Mouse (Mus musculus) MEL-GATA-1-ER (cell line): ENCODE results near the gene Sacm1l.
A peak's percentile ranks its signal among the peaks of the same experiment; 100 is the strongest.

Experiments
- DNase-seq: peaks from one replicate; pipeline ENCODE4 v3.0.0-alpha.2; 2012; ENCODE audit warnings: low read depth; ENCODE audit errors: extremely low read depth

The Sacm1l gene

DNA sequence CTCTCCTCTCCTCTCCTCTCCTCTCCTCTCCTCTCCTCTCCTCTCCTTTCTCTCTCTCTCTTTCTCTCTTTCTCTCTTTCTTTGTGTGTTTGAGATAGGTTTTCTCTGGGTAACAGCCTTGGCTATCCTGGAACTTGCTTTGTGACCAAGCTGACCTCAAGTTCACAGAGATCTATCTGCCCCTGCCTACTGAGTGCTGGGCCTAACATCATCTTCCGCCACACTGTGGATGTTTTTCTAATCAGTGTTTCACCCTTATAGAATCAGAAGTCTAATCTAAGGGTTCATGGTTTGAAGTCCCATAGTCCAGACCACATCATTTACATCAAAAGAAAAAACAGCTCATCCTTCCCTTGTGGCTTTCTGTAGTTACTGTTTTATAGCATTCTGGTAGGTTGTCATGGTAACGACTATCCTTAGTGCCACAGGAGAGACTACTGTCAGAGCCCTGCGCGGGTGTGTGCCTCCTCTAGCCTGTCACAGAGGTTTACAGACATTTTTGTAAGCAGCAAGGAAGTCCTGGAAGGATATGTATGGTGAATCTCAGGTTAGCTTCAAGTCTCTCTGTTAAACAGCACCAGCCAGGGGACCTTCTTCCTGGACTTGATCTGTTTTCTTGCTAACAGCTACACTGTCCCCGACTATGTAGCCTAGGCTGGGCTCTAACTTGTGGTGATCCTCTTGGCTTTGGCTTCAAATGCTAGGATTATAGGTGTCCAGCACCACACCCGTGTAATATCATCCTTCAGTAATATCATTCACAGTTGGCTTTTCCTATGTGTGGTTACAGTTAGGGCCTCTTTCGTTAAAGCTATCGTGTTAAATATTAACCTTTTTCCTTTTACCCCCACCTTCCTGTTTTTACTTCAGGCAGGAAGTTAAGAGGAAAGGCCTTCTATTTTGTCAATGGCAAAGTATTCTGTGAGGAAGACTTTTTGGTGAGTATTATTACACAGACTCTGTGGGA, 19.6 kb upstream of the Sacm1l start:
- DNase-seq = no peak

DNA sequence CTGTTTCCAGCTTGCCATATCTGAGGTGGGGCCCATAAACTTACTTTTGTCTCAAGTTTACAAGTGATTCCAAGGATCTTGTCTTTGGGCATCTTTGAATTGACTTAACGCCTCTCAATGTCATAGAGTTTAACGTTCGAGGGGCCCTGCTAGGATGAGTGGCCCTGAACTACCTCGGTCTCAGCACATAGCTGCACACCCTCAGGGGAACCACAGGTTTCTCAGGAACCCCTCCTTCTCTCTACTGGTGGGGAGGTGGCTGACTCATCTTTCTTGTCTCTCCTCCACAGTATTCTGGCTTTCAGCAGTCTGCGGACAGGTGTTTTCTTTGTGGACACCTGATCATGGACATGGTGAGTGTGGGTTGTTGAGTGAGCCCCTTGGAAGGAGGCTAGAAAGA, 18.6 kb upstream of the Sacm1l start:
- DNase-seq = no peak

DNA sequence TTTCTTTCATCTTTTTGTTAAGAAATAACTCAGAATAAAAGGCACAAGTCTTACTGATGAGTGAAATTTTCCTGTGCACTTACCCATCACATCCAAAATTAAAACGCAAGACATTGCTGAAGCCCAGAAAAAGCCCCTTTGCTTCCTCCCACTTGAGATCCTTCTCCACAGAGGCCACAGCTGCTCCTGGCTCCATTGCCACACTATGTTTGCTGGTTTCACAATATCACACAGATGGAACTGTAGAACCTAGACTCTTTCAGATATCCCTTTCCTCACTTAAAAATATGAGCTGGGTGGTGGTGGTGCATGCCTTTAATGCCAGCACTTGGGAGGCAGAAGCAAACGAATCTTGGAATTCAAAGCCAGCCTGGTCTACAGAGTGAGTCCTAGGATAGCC, 17.1 kb upstream of the Sacm1l start:
- DNase-seq = no peak

DNA sequence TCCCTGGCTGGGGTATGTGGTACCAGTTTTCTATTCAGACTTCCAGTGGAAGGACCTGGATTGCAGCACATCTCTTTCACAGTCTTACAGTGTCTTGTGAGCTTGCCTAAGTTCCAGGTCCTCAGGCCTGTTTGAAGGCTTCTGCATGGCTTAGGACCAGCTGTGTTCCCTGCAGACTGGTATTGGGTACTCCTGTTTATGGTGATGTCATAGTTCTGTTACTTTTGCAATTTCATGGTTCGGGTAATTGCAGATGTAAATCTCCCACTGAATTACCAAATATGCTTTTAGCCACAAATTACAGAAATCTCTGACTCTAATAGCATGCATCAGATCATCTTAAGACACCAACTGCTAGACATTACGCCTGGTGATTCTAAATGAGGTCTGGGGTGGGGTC, 14.5 kb upstream of the Sacm1l start:
- DNase-seq = no peak

DNA sequence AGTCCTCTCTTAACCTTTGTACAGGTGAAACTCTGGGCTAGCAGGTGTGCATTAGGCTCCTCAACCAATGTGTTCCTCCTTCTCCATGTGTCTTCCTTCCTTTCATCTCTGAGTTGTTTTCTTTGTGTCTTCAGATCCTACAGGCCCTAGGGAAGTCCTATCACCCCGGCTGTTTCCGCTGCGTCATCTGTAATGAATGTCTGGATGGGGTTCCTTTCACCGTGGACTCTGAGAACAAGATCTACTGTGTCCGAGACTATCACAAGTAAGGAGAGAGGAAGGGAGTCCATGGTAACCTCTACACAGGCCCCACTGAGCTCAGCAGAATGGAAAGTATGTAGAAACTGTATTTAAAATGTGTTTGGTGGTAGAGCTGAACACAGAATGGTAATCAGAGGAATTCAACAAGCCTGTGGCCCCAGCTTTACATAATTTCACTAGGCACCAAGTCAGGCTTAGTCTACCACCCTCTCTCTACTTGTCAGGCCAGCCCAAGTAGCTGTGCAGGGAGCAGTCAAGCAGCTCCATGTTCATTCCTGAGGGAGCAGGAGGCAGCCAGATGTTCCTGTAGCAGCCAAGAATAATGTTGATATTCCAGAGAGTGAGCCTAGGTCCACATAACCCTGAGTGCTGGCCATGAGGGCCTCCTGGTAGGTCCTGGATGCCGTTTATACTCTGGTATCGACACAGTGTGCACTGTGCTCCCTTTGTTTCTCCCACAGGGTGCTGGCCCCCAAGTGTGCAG, 12.7 kb upstream of the Sacm1l start:
- DNase-seq = no peak

DNA sequence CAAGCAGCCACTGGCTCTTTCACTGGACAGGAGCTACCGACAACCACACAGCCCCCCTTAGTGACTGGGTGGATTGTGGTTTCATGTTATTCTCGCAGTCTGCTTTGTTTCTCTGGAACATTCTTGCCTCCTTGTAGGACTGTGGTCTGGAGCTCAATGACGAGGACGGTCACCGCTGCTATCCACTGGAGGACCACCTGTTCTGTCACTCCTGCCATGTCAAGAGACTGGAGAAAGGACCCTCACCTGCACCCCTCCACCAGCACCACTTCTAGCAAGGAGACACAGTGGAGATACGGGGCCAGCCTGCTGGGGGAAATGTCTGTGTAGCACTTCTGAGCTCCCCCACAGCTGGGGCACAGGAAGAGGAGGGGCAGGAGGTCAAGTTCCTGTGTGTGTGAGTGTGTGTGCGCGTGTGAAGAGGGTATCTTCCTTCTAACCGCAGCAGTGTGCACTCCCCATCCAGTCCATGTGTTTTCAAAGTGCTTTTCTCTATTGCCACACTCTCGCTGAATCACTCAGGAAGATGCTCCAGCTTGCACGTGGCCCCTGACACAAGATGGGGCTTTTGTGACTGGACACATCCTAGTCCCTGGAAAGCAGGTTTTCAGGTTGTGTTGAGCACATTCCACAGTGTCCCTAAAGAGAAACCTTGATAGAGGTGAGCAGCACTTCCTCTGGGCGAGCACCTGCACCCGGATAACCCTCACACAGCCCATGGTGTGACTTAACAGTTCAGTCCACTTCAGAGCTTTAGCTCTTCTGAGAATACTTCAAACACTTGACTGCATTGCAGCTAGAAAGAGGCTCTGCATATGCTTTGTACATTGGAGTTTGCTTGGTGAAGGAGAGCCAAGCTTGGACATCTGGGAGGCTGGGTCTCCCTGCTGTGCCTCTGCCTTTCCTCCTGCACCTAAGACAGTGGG, 10.3 kb upstream of the Sacm1l start:
- no peak for DNase-seq

DNA sequence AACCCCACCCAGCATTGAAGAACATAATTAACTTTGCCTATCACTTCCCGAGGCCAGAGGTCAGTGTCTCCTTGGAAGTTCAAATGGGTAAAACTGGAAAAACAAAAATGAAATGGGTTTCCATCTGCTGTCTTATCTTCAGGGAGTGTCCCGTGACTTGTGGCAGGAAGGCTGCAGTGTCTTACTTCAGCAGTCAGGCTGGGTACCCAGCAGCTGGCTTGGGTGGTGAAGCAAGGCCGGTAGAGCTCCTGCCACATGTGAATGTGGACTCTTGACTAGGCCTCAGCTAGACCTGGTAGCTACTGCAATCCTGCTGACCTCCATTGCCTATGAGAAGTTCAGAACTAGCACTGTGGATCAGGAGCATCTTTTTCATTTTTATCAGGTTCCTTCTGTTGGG, 8.8 kb upstream of the Sacm1l start:
- DNase-seq = no peak

DNA sequence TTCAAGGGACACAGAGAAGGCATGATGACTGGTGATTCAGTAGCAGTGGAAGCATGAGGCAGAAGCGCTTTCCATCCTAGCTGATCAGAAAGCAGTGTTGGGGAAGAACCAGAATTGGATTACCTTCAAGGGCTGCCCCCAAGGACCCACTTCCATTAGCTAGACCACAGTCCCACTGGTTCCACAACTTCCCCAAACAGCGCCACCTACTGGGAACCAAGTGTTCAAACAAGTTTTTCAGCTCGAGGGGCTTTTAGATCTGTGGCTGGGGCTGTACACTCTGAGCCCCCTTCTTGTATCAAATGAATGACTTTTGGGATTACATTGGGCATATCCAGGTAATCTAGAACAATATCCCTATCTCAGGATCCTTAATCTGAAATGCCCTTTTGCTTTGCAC, 5.9 kb upstream of the Sacm1l start:
- peak; percentile 33 for DNase-seq

DNA sequence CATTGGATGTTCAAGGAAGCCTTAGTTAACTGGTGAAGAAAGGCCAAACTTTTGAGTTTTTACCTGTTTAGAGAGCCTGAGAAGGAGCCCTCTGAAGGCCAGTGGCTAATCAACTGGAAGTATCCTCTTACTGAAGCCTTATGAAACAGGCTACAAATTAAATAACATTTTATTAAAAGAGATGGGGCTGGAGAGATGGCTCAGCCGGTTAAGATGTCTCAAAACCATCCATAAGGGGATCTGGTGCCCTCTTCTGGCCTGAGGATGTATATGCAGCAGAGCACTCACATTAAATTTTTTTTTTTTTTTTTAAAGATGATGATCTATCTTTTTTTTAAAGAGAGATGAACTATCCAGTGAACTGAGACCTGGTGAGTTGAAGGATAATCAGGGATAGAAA, 4.5 kb upstream of the Sacm1l start:
- DNase-seq = peak; percentile 52

DNA sequence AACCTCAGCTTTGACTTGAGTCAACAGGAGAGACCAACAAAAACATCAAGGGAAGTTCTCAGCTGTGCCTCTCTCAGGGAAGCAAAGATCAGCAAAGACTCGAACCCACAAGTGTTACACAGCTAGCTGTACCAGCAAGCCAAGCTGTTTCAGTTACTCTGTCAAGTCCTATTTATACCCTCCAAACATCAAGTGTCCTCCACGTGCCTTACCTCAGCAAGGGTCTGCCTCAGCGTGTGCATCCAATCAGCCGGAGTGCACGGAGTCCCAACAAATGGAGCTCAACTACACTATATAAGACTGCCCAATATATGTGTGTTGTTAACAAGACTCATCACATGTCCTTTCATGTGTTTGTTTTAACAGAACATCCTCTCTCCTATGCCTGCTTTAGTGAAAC, 3.1 kb upstream of the Sacm1l start:
- no peak for DNase-seq

DNA sequence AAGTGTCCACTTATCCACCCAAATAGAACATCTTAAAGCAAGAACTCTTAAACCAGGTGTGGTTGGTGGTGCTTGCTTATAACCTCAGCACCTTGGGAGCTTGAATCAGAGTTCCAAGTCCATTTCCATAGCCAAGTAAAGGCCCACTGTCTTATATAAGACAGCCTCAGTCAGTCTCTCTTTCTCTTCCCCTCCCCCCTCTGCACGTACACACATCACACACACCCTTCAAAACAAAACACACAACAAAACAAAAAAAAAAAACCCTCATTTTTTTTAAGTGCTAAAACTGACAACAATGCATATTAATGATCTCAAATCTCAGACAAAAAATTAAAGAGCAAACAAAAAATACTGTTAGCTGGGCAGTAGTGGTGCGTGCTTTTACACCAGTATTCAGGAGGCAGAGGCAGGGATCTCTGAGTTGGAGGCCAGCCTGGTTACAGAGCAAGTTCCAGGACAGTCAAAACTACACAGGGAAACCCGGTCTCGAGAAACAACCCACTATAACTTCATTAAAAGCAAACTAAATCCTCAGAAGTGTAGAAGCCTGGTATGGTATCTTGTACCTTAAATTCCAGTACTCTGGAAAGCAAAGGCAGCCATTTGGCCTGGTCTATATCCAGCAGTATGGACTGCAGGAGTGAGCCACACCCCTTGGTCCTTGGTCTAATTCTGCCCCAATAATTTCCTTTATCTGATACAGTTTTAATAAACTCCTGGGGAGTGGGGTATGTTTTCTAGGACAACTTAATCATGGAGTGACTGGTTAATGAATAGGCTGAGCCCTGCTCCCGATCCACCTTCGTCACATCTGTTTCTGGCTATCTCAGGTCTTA, 1.3 kb upstream of the Sacm1l start:
- DNase-seq = peak; percentile 43

DNA sequence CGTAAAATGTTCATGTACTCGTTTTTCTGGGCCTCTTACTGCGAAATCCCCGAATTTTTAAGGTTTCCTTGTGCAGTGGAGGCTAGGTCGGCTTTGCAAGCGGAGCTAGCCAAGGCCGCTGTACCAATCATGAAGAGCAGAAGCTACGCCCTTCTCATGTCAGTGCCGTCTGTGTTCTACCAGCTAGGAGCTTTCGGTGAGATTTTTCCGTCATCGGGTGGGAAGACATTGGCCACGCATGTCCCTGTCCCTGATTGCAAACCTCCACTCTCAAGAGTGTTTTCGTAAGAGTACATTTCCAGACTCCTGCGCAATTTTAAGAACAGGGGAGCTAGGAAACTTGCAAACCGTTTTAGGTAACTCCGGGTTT, 648 bp upstream of the Sacm1l start:
- no peak for DNase-seq

DNA sequence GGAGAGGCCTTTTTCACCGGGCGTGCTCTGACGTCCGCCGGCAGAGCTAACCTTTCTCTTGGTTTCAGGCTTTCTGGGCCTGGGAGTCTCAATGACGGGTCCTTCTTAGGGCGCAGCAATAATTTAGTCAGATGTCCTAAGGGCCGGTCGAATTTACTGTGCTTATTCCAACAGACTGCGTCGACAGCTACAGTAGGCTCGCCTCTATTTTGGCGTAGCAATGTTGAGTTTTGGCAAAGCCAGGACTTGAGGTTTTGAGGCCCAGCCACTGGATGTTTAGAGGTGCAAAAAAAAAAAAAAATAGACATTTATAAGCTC, 558 bp downstream of the Sacm1l start:
- peak; percentile 36 for DNase-seq

DNA sequence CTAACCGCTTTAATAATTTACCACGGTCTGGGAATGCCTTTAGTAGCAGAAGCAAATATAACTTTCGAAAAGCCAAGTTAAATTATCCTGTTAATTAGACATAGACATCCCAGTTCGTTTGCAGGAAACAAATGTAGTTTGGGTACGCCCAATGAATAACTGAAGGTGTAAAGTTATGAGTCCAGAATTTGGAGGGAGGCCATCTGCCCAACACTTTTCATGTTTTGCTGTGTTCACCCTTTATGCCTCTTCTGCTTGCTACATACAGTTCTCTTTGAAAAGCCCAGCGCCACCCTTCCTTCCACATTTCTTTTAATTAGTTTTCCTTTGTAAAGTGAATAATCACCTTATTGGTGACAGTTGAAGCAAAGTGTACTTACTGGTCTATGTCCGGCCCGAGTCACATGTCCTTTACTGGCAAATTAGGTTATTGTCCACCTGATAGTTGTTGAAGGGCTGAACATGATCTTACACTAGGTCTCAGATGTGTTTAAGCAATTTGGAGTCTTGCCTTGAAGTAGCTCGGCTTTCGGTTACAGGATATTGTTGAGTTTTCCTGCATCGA, 1.1 kb downstream of the Sacm1l start:
- no peak for DNase-seq

DNA sequence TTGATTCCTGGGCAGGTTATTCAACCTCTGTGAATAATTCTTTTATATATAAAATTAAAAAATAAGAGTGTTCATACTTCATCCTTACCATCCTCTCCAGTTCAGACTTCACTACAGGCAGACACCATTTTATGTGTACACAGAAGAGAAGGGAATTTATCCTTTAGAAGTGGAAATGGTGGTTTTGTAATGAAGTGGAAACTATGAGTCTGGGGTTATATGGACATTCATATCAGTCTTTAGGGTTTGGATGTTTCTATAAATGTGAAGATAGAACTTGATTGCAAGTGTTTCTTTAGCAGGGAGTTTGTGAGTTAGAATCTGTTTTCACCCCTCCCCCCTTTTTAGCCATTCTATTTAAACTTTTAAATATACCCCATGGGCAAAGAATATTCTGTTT, 1.7 kb downstream of the Sacm1l start:
- no peak for DNase-seq

DNA sequence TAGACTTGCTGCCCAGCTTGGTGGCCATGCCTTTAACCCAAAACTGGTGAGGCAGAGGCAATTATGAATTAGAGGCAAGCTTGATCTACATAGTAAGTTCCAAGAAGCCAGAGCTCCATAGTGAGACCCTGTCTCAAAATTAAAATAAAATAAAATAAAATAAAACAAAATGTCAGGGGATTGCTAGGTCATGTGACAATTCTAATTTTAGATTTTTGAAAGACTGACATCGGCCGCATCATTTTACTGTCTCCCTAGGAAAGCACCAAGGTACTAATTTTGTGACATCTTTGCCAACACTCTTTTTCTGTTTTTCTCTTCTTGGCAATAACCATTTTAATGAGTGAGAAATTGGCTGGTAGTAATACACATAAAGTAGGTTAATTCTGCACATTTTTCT, 7.1 kb downstream of the Sacm1l start:
- DNase-seq = no peak

DNA sequence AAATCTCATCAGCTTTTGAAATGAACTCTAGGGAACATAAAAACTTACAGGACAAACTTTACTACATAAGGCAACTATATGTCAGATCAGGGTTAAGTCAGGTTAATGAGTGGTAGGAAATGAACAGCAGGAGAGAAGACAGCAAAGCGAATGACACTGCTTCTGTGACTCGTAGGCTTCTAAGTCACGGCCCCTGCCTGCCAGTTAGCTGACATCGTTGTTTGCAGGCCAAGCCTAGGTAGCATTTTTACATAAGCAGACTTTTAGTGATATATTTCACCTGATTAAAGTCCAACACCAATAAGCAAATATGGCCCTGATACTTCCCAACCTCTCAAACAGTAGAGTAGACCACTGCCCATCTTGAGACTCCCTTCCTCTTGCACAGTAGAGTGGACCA, 8.6 kb downstream of the Sacm1l start:
- no peak for DNase-seq

DNA sequence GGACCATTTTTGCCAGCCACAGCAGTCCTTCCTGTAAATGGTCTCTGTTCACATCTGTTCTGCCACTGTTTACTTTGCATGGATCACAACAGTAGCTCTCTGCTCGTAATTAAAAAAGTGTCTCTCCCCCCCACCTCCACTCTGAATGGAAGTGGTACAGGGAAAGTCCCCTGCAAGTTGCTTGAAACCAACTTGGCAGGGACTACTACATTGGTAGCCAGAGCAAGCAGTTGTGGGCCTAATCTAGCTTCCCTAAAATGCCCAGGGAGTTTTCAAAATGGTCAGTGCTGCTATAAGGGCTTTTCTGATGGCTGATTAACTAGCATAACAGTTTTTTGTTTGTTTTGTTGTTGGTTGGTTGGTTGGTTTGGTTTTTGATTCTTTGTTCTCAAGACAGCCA, 9.5 kb downstream of the Sacm1l start:
- DNase-seq = no peak

DNA sequence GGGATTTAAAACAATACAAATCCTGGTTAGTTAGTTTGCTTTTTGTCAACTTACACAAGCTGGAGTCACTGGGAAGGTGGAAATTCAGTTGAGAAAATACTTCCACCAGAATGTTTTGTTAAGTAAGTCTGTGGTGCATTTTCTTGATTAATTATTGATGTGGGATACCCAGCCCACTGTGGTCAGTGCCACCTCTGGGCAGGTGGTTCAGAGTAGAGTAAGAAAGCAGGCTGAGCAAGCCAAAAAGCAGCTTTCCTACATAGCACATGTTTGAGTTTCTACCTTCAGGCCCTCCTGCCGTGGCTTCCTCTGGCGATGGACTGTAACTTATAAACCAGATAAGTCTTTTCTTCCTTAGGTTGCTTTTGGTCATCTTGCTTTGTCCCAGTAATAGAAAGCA, 10.3 kb downstream of the Sacm1l start:
- no peak for DNase-seq

DNA sequence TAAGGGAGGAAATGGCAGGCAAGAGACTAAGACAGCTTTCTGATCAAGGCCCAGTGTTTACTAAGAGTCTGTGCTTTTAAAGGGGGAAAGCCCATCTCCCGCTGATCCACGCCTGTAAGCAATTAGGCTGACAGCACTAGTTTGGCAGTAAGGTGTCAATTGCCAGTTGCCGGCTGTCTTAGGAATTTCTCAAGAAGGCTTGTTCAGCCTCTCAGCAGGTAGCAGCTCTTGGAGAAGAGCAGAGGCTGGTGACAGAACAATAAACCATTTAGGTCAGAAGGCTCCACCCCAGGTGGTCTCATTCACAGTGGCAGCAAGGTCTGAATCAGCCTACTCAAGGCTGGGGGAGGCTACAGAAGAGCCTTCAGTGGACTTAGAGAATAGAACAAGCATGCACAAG, 25.0 kb downstream of the Sacm1l start:
- DNase-seq = no peak
